Mouse (Mus musculus) heart, adult 9 months (tissue): ENCODE results near the gene Scgb1b30.
"Not testable (repeated sequence)": the region's sequence is repeated elsewhere in the genome, so short reads cannot be mapped to it uniquely, and the experiment has no call there.

Source experiments
- DNase-seq, 2 experiments: peaks; one replicate each; pipeline ENCODE4 v3.0.0; 2022; ENCODE audit warnings: low spot score in 2 of 2

Gene Scgb1b30

GRCm38 (mm10) chr7:34094911-34095481 lies at the start of gene Scgb1b30:
Gene Scgb1b30 (plus strand): TSS chr7:34095431.
- no peak for DNase-seq

GRCm38 (mm10) chr7:34068132-34068531 lies 27.1 kb upstream of the Scgb1b30 start:
- not testable (repeated sequence) for DNase-seq

GRCm38 (mm10) chr7:34100002-34100401 lies 4.8 kb downstream of the Scgb1b30 start:
- no peak for DNase-seq

DNA sequence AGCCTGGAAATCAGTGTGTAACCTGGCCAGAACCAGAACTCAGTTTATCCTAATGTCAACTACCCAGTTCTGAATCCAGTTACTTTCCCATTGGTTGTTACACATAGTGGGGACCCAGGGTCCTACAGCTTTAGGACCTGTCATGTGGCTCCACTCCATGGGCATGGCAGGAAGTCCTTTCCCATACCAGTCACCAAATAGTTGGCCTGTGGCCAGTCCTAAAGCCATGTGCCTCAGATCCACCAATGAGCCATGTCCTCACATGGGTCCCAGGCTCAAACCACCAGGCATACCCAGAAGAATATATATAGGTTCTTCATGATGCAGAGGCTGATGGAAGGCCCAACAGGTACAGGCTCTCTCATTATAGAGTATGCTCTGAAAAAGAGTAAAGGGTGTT lies 6.0 kb downstream of the Scgb1b30 start:
- DNase-seq = no peak

DNA sequence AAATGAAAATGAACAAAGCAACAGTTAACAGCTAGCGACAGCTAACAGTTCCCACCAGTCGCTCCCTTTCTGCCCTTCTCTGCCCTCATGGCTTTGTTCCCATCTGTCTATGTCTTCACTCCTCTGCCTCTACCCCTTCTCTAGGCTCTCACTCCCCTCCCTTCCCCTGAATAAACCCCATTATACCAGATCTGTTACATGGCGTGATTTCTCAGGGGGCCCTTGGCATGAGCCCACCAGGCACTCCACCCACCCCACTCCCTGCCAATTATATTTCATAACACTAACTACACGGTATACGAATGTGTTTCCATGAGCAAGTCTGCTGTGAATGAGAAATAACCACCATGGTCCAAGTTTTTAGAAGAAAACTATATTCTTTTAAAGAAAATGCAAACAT lies 14.0 kb downstream of the Scgb1b30 start:
- DNase-seq = no peak

DNA sequence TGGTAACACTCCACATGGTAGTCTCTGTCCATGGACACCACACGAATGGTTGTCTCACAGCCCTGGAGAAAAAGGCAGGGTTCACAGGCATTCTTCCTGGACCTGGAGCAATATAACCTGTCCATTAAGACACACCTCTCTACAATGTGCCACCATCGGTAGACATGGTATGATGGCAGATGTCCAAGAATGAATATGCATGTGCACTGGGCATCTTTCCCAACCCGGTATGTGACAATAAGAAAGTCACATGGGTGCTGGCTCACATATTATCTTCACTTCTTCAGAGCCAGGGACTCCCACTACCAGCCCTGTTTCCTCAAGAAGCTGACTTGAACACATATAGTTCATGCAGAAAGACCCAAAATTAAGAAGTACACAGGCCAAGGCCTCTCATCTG lies 21.4 kb downstream of the Scgb1b30 start:
- no peak for DNase-seq

- not testable (repeated sequence) for DNase-seq
Observed at GRCm38 (mm10) chr7:34120636-34121035, 25.4 kb downstream of the Scgb1b30 start.

DNA sequence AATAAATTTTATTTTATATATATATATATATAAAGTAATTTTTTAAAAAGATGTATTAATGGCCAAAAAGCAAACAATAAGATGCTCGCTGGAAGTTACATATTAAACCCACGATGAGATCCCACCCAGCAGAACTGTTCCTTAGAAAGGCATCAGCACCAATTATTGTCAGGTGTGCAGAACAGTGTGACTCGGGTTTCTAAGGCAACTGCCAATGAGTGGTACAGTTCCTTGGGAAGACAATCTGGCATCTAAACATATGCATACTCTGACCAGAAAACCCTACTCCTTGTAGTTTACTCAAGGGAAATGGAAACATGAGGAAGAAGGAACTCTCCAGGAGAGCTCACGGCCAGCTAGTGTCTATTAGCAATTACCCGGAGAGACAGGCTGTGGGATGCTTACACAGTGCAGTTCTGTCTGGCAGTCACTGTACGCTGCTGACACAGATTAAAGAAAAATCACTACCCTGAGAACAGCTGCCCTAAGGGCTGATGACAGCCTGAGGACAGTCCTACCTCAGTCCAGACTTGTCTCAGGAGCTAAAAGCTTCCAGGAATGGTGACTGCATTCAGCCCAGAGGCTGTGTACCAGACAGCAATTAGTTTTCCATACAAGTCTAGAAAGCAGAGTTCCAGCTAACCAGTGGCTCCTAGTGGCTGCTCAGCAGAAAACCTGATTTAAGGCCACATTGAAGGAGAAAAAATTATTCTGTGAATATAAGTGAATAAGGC lies 27.9 kb downstream of the Scgb1b30 start:
- DNase-seq = no peak

DNA sequence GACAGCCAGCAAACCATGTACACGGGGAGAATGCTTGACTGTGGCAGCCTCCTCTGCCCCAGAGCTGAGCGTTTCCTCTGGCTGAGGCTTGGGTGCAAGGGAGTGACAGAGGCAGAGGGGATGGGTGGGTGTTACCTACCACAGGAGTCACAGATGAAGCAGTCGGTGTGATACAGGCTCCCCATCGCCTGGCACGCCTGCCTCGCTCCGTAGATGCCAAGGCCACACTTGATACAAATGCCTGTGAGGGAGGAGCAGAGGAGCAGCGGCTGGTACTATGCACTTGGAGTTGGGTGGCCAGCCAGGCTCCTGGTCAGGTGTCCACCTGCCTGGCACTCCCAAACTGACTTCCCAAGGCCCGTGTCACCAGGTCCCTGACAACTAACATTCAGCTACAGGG lies 30.1 kb downstream of the Scgb1b30 start:
- no peak for DNase-seq

DNA sequence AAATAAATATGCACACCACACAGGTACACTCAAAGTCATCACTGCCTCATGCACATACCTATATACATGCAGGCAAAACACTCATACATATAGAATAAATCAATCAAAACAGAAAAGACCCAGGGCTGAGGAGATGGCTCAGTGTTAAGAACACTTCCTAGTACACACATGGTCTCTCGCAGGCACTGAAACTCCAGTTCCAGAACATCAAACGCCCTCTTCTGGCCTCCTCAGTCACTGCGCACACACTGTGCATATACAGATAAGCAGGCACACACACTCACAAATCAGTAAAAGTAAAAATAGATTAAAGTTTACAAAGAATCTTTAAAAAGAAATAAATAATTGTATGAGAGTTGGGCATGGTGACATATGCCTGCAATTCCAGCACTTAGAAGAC lies 31.1 kb downstream of the Scgb1b30 start:
- no peak for DNase-seq

GRCm38 (mm10) chr7:34131118-34131517 lies 35.9 kb downstream of the Scgb1b30 start:
- DNase-seq = peak in 1 of 2 experiments; percentile 12

DNA sequence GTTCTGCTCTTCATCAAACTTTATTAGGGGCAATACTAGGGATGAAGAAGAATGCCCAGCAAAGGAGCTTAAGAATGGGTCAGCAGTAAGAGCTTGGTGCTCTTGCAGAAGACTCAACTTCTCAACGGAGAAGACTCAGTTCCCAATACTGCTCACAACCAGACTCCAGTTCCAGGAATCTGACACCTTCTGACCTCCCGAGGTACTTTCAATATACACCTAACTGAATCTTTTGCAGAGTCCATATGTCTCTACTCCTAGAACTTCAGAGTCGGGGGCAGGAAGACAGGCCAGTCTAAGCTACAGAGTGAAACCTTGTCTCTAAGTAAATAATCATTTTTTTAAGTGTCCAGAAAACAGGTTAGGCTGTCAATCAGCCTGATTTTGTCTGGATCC lies 36.7 kb downstream of the Scgb1b30 start:
- no peak for DNase-seq

DNA sequence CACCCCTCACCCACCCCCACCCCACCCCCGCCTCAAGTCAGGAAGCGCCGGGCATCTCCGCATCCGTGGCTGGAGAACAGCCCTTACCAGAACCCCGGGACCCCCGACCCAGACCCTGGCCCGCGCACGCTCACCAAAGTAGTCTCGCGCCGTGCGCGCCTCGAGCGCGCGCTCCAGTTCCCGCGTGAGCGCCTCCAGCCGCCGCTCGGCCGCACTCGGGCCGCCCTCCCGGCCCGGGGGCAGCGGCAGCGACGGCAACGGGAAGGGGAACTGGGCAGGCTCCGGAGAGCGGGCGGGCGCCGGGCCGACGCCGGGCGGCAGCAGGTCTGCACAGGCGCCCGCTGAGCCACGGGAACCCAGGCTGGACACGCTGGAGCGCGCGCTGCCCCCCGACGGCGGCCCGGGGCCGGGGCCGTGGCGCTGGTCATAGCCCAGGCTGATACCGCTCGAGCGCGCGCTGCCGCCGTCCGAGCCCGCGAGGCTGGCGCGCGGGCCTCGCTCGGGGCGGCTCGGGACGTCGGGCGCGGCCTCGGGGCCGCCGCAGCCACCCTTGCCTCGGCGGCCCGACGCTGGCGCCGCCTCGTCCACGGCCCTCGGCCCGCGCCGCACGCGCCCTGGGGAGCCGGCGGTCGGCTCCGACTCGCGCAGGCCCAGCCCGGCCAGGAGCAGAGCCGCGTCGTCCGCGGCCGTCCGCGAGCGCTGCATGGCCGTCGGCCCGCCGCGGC lies 37.3 kb downstream of the Scgb1b30 start:
- DNase-seq = peak; percentile 8 to 23

DNA sequence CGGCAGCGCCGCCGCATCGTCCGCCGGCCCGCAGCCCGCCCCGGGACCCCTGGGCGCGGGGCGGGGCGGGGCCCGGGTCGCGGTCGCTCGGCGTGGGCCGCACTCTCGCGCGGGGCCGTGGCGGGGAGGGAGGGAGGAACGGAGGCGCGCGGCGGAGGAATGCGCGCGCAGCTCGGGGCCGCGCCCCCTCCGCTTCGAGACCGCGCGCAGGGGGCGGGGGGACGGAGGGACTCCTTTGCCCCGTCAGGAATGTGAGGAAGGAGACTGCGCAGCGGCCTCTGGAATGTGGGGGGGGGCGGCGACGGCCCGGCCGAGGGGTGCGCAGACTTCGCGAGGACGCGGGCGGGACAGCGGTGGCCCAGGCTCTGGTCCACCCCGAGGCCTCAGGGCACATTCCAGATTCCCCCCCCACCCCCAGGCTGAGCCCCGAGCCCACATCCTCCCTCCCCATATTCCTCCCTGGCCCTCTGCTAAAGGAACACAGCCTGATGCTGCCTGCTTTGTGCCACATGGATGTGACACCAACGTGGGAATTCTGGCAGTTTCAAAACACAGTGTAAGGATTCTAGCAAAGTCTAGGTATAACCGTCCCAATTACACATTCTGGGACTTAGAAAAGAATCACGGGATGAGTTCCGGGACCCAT lies 38.0 kb downstream of the Scgb1b30 start, which contains the start of gene Wtip:
Gene Wtip (minus strand): TSS at position 152 of the 646 bp plus-strand sequence.
- DNase-seq = peak; percentile 79 to 81

GRCm38 (mm10) chr7:34134336-34134735 lies 39.1 kb downstream of the Scgb1b30 start:
- DNase-seq = no peak

GRCm38 (mm10) chr7:34139493-34139892 lies 44.3 kb downstream of the Scgb1b30 start:
- no peak for DNase-seq

- no peak for DNase-seq
Observed at GRCm38 (mm10) chr7:34141123-34141522, 45.9 kb downstream of the Scgb1b30 start.

DNA sequence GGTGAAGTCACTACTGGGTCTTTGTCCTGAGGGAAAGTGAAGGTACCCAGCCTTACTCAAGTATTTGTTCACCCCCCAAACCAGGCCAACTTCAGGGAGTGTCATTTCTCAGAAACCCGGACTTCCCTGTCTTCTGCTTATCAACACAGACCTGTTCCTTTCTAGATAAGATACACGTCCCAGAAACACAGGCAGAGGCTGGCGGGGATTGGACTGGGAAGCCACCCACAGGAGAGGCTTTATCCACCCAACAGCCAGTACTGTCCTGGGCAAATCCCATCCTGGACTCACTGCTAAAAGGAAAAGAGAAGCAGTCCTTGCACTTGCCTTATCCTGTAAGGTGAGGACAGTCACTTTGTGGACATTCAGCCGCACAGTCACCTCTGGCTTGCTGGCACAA lies 52.0 kb downstream of the Scgb1b30 start:
- no peak for DNase-seq
